Mouse (Mus musculus) c-Kit-positive CD71-negative TER-119-negative erythroid progenitor cells, embryonic 14.5 days (primary cell): ENCODE results near the gene Ssbp3.

Experiments used
- DNase-seq: peaks from one replicate; pipeline ENCODE4 v3.0.0-alpha.2; 2013; ENCODE audit warnings: low read depth

The Ssbp3 gene

GRCm38 (mm10) chr4:107097871-107098270, 187.4 kb downstream of the Ssbp3 start:
- no peak for DNase-seq

GRCm38 (mm10) chr4:107098375-107098774, 187.9 kb downstream of the Ssbp3 start:
- no peak for DNase-seq

- DNase-seq: no peak
These were observed 188.5 kb downstream of the Ssbp3 start for GRCm38 (mm10) chr4:107098791-107099525.
